Mouse (Mus musculus) midbrain, postnatal 0 days (tissue): ENCODE data around the gene Fbln2. TPM values are rescaled to one million over a fixed set of nuclear protein-coding genes. Genes with fewer than 3 reads are reported as not detected.
A peak's percentile ranks its signal among the peaks of the same experiment; 100 is the strongest.

ENCODE experiments used
- ATAC-seq: fragments of 200-750 bp; cut with Nextera tagmentation; 2 replicates; pipeline ENCODE4 v1.8.0; 2017; ENCODE audit warnings: moderate number of reproducible peaks, mild to moderate bottlenecking, moderate TSS enrichment, moderate library complexity; ENCODE audit not compliant: low FRiP score
- DNase-seq: peaks from one replicate; pipeline ENCODE4 v3.0.0-alpha.2; 2015; ENCODE audit warnings: low spot score
- H3K27ac ChIP-seq: fragments of 300-500 bp; sonication (generic); 2 replicates; pipeline ENCODE4 v1.5.1; 2014; ENCODE audit warnings: low read depth, mild to moderate bottlenecking, low read length, mixed read lengths
- H3K27me3 ChIP-seq: fragments of 300-500 bp; sonication (generic); 2 replicates; pipeline ENCODE4 v1.6.1; 2014; ENCODE audit warnings: low read length, control low read depth, mixed read lengths; ENCODE audit not compliant: insufficient read depth
- H3K36me3 ChIP-seq: fragments of 300-500 bp; sonication (generic); 2 replicates; pipeline ENCODE4 v1.6.1; 2014; ENCODE audit warnings: low read length, control low read depth, mixed read lengths; ENCODE audit not compliant: insufficient read depth
- H3K4me1 ChIP-seq: fragments of 300-500 bp; sonication (generic); 2 replicates; pipeline ENCODE4 v1.6.1; 2014; ENCODE audit warnings: mild to moderate bottlenecking, control low read depth, antibody characterized with exemption, low read length, mixed read lengths; ENCODE audit not compliant: insufficient read depth
- H3K4me2 ChIP-seq: fragments of 300-500 bp; sonication (generic); 2 replicates; pipeline ENCODE4 v1.6.1; 2014; ENCODE audit warnings: low read depth, mild to moderate bottlenecking, low read length, mixed read lengths; ENCODE audit not compliant: poor library complexity, severe bottlenecking
- H3K4me3 ChIP-seq: fragments of 300-500 bp; sonication (generic); 2 replicates; pipeline ENCODE4 v1.5.1; 2014; ENCODE audit warnings: low read depth, mild to moderate bottlenecking, low read length, moderate library complexity
- H3K9ac ChIP-seq: fragments of 300-500 bp; sonication (generic); replicated peaks from 2 replicates; pipeline ENCODE4 v1.6.1; 2014; ENCODE audit warnings: mild to moderate bottlenecking, low read length, moderate library complexity, mixed read lengths; ENCODE audit not compliant: poor library complexity, severe bottlenecking
- H3K9me3 ChIP-seq: fragments of 300-500 bp; sonication (generic); 2 replicates; pipeline ENCODE4 v1.6.1; 2016; ENCODE audit warnings: low read length, control low read depth
- CTCF ChIP-seq: IDR thresholded peaks from 2 replicates; pipeline ENCODE4 v1.5.1; 2016; ENCODE audit warnings: antibody characterized with exemption, mild to moderate bottlenecking
- WGBS: fragments of 180-500 bp; shearing (Covaris S2); extraction: QIAGEN DNeasy Blood & Tissue Kit; methylation state at CpG from one replicate; pipeline ENCODE4 v1.1.7; 2014; 5-methylcytosine and 5-hydroxymethylcytosine counted together
- polyA plus RNA-seq: library from polyadenylated mRNA; unstranded; fragments of >200 nt; fragmentation: Nextera tagmentation; extraction: Ambion mirVana; gene quantifications from 2 replicates; pipeline ENCODE4 v1.2.1, GENCODE M21; 2015
- total RNA-seq: library from RNA; depleted of rRNA; stranded (reverse); fragments of >200 nt; gene quantifications from 2 replicates; pipeline ENCODE4 v1.2.3, GENCODE M21; 2014

The Fbln2 gene
- total and polyA plus RNA-seq, 2 experiments from 2014 or later: 12.1 to 33.5 TPM

DNA sequence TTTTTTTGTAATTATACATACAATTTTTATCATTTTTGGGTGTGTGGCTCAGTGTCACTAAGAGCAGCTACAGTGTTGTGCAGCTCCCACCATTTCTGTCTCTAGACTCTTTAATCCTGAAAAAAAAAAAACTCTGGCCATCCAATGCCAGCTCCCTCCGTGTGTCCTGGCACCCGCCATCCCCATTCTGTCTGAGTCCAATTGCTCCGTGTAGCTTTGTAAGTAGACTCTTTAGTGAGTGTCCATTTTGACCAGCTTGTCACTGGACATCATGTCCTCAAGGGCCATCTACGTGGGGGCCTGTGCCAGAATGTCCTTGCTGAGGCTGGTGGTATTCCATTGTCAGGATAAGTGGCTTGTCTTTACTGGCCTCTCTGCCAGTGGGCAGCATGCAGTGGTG, 13.1 kb downstream of the Fbln2 start:
- no peak for DNase-seq
- no peak for ATAC-seq
- Histone ChIP-seq H3K9me3 (no peaks in the 10 kb centered on the region), H3K27me3 (no peaks in the 10 kb centered on the region), H3K4me1 (no peaks in the 10 kb centered on the region), H3K27ac (no peak overlapping the region), H3K4me2 (no peak overlapping the region), H3K36me3 (no peaks in the 10 kb centered on the region), H3K4me3 (no peak overlapping the region), H3K9ac (no peak overlapping the region)
- 68% methylated on average over 4 of the region's 4 CpGs for WGBS
- TF ChIP-seq CTCF: no peak

DNA sequence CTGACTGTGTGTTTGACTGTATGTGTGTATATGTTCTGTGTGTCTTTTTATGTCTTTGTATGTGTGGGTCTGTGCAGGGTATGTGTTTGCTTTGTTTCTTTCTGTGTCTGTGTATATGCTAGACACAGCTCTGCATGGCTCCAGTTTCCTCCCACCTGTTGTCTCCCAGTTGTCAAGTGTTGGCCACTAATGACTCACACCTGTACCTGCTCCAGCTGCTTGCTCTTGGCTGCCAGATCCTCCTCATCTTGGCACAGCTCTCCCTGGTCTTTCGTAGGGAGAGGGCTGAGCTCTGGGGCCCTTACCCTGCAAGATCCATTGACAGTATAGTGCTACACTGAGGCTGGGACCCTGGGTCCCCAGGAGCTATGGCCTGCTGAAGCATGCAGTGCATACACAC, 13.8 kb downstream of the Fbln2 start:
- H3K36me3 ChIP-seq: no peaks in the 10 kb centered on the region
- no peak overlapping the region for H3K4me2 ChIP-seq
- H3K27ac ChIP-seq: no peak overlapping the region
- TF ChIP-seq CTCF: no peak
- no peaks in the 10 kb centered on the region for H3K4me1 ChIP-seq
- H3K4me3 ChIP-seq: no peak overlapping the region
- no peaks in the 10 kb centered on the region for H3K9me3 ChIP-seq
- no peak overlapping the region for H3K9ac ChIP-seq
- ATAC-seq (no peak), DNase-seq (no peak)
- H3K27me3 ChIP-seq: no peaks in the 10 kb centered on the region
- WGBS: 79% methylated on average over 1 of the region's 1 CpGs

DNA sequence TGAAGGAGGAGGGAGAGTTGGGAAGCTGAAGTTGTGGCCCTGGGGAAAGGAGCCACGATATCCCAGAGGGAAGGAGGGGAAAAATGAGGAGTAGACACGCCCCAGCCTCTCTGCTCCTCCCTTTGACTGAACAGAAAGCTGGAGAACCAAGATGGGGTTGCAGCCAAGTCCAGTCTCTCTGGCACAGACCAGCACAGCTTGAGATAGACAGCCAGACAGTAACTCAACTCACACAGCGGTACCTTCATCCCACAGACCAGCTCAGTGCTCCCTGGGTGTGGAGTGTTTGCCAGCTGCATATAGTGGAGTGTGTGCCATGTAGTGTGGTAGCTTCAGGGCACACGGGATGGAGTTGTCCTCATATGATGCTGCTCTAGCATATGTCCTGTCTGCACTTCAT, 16.7 kb downstream of the Fbln2 start:
- Histone ChIP-seq H3K4me2 (no peak overlapping the region), H3K4me3 (no peak overlapping the region), H3K27ac (no peak overlapping the region), H3K9me3 (no peaks in the 10 kb centered on the region), H3K9ac (no peak overlapping the region), H3K27me3 (no peaks in the 10 kb centered on the region), H3K4me1 (no peaks in the 10 kb centered on the region), H3K36me3 (no peaks in the 10 kb centered on the region)
- no peak; the same call in 1 of the 2 replicates for ATAC-seq
- TF ChIP-seq CTCF: no peak
- WGBS: 55% methylated on average over 4 of the region's 4 CpGs
- DNase-seq: peak; percentile 57

DNA sequence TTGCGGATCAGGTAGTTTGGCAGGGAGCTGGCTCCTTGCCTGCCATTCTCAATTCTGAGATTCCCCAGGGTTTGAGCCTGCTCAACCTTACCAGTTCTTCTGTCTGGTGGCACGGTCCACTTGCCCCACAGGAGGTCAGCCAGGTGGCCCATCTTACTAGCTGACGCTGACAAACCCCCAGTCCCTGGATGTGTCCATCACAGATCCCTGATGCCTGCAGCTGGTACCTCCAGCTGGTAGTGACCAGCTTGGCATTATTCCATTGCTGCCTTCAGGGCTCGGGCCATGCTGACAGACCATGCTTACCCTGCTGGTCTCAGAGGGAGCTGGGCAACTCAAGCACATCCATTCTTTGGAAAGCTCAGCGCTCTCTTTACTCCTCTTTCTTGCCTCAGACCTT, 18.7 kb downstream of the Fbln2 start:
- DNase-seq (no peak), ATAC-seq (no peak)
- H3K9ac ChIP-seq: no peak overlapping the region
- no peaks in the 10 kb centered on the region for H3K4me1 ChIP-seq
- no peaks in the 10 kb centered on the region for H3K27me3 ChIP-seq
- no peaks in the 10 kb centered on the region for H3K9me3 ChIP-seq
- WGBS: 81% methylated on average over 5 of the region's 5 CpGs
- no peaks in the 10 kb centered on the region for H3K36me3 ChIP-seq
- H3K27ac ChIP-seq: no peak overlapping the region
- no peak overlapping the region for H3K4me3 ChIP-seq
- H3K4me2 ChIP-seq: no peak overlapping the region
- no peak for TF ChIP-seq CTCF

DNA sequence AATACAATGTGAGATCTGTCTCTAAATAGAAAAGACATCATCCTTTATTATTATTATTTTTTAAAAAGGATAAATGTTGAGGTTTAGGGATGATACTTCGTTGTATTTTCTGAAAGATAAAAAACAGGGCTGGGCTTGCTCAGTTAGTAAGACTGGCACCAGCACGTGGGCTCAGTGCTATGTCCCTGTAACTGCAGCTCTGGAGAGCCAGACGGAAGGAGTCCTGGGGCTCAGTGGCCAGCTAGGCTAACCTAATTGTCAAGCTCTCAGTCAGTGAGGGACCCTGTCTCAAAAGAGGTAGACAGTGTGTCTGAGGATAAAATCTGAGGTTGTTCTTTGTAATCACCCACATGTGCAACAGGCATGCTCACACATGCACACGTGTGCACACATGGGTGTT, 19.3 kb downstream of the Fbln2 start:
- no peak overlapping the region for H3K27ac ChIP-seq
- TF ChIP-seq CTCF: no peak
- ATAC-seq (no peak), DNase-seq (no peak)
- H3K27me3 ChIP-seq: no peaks in the 10 kb centered on the region
- H3K9ac ChIP-seq: no peak overlapping the region
- no peaks in the 10 kb centered on the region for H3K4me1 ChIP-seq
- no peaks in the 10 kb centered on the region for H3K9me3 ChIP-seq
- H3K4me3 ChIP-seq: no peak overlapping the region
- no peaks in the 10 kb centered on the region for H3K36me3 ChIP-seq
- 88% methylated on average over 4 of the region's 4 CpGs for WGBS
- H3K4me2 ChIP-seq: no peak overlapping the region

DNA sequence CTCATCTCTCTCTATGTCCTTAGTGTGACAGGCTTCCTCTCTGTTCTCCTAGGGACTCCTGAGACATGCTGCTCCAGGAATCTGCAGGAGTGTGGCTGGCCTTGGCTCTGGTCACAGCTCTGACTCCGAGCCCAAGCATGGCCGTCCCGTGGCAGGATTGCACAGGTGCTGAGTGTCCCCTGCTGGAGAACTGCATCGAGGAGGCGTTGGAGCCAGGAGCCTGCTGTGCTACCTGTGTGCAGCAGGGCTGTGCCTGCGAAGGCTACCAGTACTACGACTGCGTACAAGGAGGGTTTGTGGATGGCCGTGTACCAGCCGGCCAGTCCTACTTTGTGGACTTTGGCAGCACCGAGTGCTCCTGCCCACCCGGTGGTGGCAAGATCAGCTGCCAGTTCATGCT, 20.8 kb downstream of the Fbln2 start:
- Histone ChIP-seq H3K4me2 (no peak overlapping the region), H3K9me3 (no peaks in the 10 kb centered on the region), H3K27ac (no peak overlapping the region), H3K36me3 (no peaks in the 10 kb centered on the region), H3K9ac (no peak overlapping the region), H3K4me3 (no peak overlapping the region), H3K27me3 (no peaks in the 10 kb centered on the region), H3K4me1 (no peaks in the 10 kb centered on the region)
- TF ChIP-seq CTCF: peak; percentile 33
- WGBS: 79% methylated on average over 12 of the region's 12 CpGs
- ATAC-seq (no peak), DNase-seq (no peak)
